ENCODE assay signal across 13 mouse cellular contexts in the genomic region with DNA sequence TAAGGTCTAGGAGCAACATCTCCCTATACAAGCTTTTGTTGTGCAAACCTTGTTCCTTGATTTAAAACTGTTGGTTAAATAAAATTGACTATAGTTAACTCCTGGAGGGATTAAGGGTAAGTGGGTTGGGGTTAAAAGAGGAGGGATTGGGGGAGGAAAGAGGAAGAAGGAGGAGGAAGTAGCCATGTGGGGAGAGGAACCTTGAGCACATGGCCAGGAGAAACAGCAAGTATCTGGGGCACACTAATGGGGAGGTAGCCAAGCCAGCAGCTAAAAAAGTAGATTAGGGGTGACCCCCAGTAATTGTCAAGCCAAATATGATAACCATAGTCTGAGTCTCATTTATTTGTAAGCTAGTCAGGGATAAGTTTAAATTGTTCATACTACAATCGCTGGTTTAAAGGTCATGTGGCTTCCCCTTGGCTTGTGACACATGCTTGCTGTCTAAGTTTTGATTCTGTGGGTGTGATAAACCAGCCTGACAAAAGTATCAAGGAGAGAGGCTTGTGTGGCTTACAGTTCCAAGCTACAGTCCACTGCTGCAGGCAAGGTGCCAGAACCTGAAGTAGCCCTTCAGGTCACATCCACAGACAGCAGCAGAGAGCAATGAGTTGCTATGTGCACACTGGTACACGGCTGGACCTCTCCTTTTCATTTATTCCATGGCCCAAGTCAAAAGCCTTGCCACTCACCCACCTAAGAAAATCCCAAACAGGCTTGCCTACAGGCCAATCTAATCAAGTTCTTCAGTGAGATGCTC.
A peak's percentile ranks its signal among the peaks of the same experiment; 100 is the strongest.
DNase-seq lines count a peak whose midpoint lies in the region; ATAC-seq lines count a peak whose summit lies in the region.
"Had no signal": no experiment of that assay in that cellular context is flagged by ENCODE, and none has a peak within 500 bp of the region (broad histone marks: within the 10 kb centered on the region; RNA-seq: fewer than 3 reads in every experiment).

No protein-coding gene starts in this region.

- 0 out of 2 replicates have a peak, but pooled peaks have one; percentile 20 for ATAC-seq in common myeloid progenitor, adult 5-6 weeks (replicated peaks; ENCODE audit: low read depth, poor library complexity, severe bottlenecking)
- ATAC-seq: forebrain, embryonic 16.5 days had no signal

- no peaks in the 10 kb centered on the region for H3K4me1 ChIP-seq in forebrain, embryonic 10.5 days
- H3K4me1 ChIP-seq: embryonic facial prominence, embryonic 12.5 days; limb, embryonic 15.5 days had no signal

- 74% methylated on average over 2 of the region's 2 CpGs for WGBS in forebrain, embryonic 10.5 days

- peak; percentile 39 for DNase-seq in kidney, adult 9 months
- no peak for DNase-seq in kidney, adult 18-20 months
- DNase-seq in thymus, postnatal 25 days: peak; percentile 19
- no peak for DNase-seq in thymus, postnatal 10 days (ENCODE audit: low spot score in 2 of 2)
- no peak for DNase-seq in yolk sac, embryonic 10.5 days (ENCODE audit: low spot score)
- no peak for DNase-seq in forebrain, embryonic 10.5 days (ENCODE audit: extremely low spot score, low spot score)
- DNase-seq: cerebellum, adult 8-10 months; right cerebral cortex, adult 18-20 months had no signal

- H3K27me3 ChIP-seq in forebrain, embryonic 10.5 days (ENCODE audit: poor library complexity, severe bottlenecking): no peaks in the 10 kb centered on the region
- H3K27me3 ChIP-seq: embryonic facial prominence, embryonic 12.5 days; limb, embryonic 15.5 days had no signal

- peaks cover 90% of the 10 kb centered on the region for H3K9me3 ChIP-seq in forebrain, embryonic 10.5 days

- no peak overlapping the region for H3K4me3 ChIP-seq in forebrain, embryonic 10.5 days
- H3K4me3 ChIP-seq: embryonic facial prominence, embryonic 12.5 days; limb, embryonic 15.5 days had no signal

- H3K27ac ChIP-seq in forebrain, embryonic 10.5 days: no peak overlapping the region
- H3K27ac ChIP-seq: embryonic facial prominence, embryonic 12.5 days; limb, embryonic 15.5 days; macrophage had no signal

- H3K36me3 ChIP-seq in forebrain, embryonic 10.5 days (replicated peaks): no peaks in the 10 kb centered on the region
- H3K36me3 ChIP-seq: embryonic facial prominence, embryonic 12.5 days; limb, embryonic 15.5 days had no signal

Comparison
In these comparisons a context has a peak if more than half of its experiments do, and no peak if none do; other contexts are left out.
1. DNase-seq: peak in kidney, adult 9 months (single experiment) and thymus, postnatal 25 days (single experiment); none in kidney, adult 18-20 months (single experiment), thymus, postnatal 10 days (0 of 2), yolk sac, embryonic 10.5 days (single experiment) and forebrain, embryonic 10.5 days (single experiment).